Mouse (Mus musculus) left cerebral cortex, adult 9 months (tissue): Measurements from ENCODE around the gene Rdm1.

Experiments
- DNase-seq, 2 experiments: peaks; one replicate each; pipeline ENCODE4 v3.0.0; 2022; ENCODE audit warnings: low spot score in 2 of 2

Rdm1 gene

GRCm38 (mm10) chr11:101680634-101681325 is 53.8 kb downstream of the Rdm1 start:
- no peak for DNase-seq

DNA sequence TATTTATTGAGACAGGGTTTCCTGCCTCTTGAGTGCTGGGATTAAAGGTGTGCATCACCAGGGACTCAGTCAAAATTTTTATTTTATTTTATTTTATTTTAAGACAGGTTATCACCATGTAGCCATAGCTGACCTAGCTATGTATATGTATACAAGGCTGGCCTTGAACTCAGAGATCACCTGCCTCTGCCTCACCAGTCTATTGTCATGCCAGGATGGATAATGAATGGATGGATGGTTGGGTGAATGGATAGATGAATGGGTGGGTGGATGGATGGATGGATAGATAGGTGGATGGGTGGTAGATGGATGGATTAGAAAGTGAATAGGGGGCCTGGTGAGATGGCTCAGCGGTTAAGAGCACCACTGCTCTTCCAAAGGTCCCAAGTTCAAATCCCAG is 55.0 kb downstream of the Rdm1 start:
- no peak for DNase-seq

DNA sequence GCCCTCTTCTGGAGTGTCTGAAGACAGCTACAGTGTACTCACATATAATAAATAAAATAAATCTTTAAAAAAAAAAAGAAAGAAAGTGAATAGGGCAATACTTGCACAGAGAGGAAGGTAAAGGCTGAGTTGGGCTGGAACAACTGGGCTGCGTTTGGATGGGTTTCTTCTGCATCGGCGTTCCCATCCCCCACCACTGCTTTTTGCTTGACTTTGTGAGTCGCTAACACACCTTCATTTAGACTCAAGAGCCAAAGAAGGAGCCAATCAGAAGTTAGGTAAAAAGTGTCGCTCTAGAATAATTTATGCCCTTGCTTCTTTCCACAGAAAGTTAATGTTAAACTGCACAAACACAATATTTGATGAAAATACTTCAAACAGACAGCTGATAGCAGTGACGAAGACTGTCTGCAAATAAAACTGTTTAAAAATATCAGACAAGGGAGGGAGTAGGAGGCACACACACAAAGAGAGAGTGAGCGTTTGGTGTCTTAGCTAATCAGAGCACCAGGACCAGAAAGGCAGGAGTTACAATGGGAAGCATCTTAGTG is 55.5 kb downstream of the Rdm1 start:
- DNase-seq, result no peak
